Mouse (Mus musculus): Measurements from ENCODE around the gene Tcaf2.

The Tcaf2 gene

GRCm38 (mm10) chr6:42644912-42645549, at the start of gene Tcaf2:
Gene Tcaf2, minus strand, starts transcription at chr6:42645254.
- peak; percentile 78 for DNase-seq (ENCODE audit: low read depth, low spot score)

- peak; percentile 60 for DNase-seq (ENCODE audit: low read depth, low spot score)
Measured at GRCm38 (mm10) chr6:42692517-42693190, 47.6 kb upstream of the Tcaf2 start.

- peak; percentile 59 for DNase-seq (ENCODE audit: low read depth, low spot score)
Measured at GRCm38 (mm10) chr6:42692154-42692516, 47.1 kb upstream of the Tcaf2 start.

GRCm38 (mm10) chr6:42689761-42690160, 44.7 kb upstream of the Tcaf2 start:
- DNase-seq (ENCODE audit: low read depth, low spot score), result no peak

- DNase-seq (ENCODE audit: low read depth, low spot score), result no peak
Measured at GRCm38 (mm10) chr6:42687907-42688306, 42.9 kb upstream of the Tcaf2 start.

- no peak for DNase-seq (ENCODE audit: low read depth, low spot score)
Measured at GRCm38 (mm10) chr6:42680077-42680476, 35.0 kb upstream of the Tcaf2 start.

GRCm38 (mm10) chr6:42676011-42676410, 31.0 kb upstream of the Tcaf2 start:
- DNase-seq (ENCODE audit: low read depth, low spot score), result no peak

- no peak for DNase-seq (ENCODE audit: low read depth, low spot score)
Measured at GRCm38 (mm10) chr6:42671767-42672166, 26.7 kb upstream of the Tcaf2 start.

- DNase-seq (ENCODE audit: low read depth, low spot score), result no peak
Measured at GRCm38 (mm10) chr6:42667722-42668121, 22.7 kb upstream of the Tcaf2 start.

GRCm38 (mm10) chr6:42661739-42662138, 16.7 kb upstream of the Tcaf2 start:
- DNase-seq (ENCODE audit: low read depth, low spot score), result peak; percentile 49

- no peak for DNase-seq (ENCODE audit: low read depth, low spot score)
Measured at GRCm38 (mm10) chr6:42634393-42634792, 10.7 kb downstream of the Tcaf2 start.

- DNase-seq (ENCODE audit: low read depth, low spot score), result no peak
Measured at GRCm38 (mm10) chr6:42631395-42631794, 13.7 kb downstream of the Tcaf2 start.

GRCm38 (mm10) chr6:42616904-42617303, 28.1 kb downstream of the Tcaf2 start:
- DNase-seq (ENCODE audit: low read depth, low spot score), result no peak

GRCm38 (mm10) chr6:42612218-42612617, 32.8 kb downstream of the Tcaf2 start:
- DNase-seq (ENCODE audit: low read depth, low spot score), result no peak

GRCm38 (mm10) chr6:42610954-42611522, 34.0 kb downstream of the Tcaf2 start:
- no peak for DNase-seq (ENCODE audit: low read depth, low spot score)

- no peak for DNase-seq (ENCODE audit: low read depth, low spot score)
Measured at GRCm38 (mm10) chr6:42597592-42597991, 47.5 kb downstream of the Tcaf2 start, which contains the start of gene Tcaf3. Gene Tcaf3, minus strand, starts transcription at chr6:42597692.

GRCm38 (mm10) chr6:42593138-42593882, 51.7 kb downstream of the Tcaf2 start:
- no peak for DNase-seq (ENCODE audit: low read depth, low spot score)

GRCm38 (mm10) chr6:42586569-42586968, 58.5 kb downstream of the Tcaf2 start:
- no peak for DNase-seq (ENCODE audit: low read depth, low spot score)

GRCm38 (mm10) chr6:42583488-42583872, 61.6 kb downstream of the Tcaf2 start:
- DNase-seq (ENCODE audit: low read depth, low spot score), result peak; percentile 34

- no peak for DNase-seq (ENCODE audit: low read depth, low spot score)
Measured at GRCm38 (mm10) chr6:42582741-42583487, 62.1 kb downstream of the Tcaf2 start.

GRCm38 (mm10) chr6:42578678-42579077, 66.4 kb downstream of the Tcaf2 start:
- DNase-seq (ENCODE audit: low read depth, low spot score), result no peak

- no peak for DNase-seq (ENCODE audit: low read depth, low spot score)
Measured at GRCm38 (mm10) chr6:42577433-42577832, 67.6 kb downstream of the Tcaf2 start.
